Mouse (Mus musculus): ENCODE measurements at regions not wholly inside any gene's neighbourhood (a gene's known extent, or its start where the extent isn't known, plus 50 kb on each side); places are given as distances from the start of the nearest gene placed in this dataset.

DNA sequence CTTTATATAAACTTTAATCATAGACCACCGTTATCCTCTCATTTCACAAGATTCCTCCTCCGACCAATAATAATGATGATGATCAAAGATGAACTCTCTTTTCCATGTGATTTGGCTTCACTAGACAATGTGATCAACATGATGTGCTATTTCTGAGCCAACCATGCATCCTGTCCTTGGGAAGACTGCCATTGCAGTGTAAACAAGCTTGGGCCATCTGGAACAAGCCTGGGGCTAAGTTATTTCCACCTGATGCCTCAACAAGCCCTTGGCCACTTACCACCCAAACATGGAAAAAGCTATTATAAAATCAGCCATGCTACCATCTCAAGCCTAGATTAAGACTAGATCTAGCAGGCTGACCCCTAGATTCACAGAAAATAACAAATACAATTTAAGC lies 542.9 kb downstream of the Gm9195 start:
- ChIA-PET POLR2A (no interaction called here), CTCF (no interaction called here)

DNA sequence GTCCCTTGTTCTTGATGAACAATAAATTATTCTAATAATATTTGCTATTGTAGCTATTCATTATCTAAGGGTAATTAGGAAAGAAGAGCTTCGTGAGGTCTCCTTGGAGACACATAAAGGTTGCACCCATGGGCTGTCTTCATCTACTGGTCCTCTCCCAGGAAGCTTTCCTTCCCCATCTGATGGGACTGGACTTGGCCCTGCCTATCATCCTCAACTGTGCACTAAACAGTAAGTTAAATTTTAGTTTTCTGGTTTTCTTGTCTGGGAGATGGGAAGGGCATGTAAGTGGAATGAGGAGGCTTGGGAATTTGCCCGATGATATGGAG lies 554.5 kb downstream of the Gm9195 start:
- POLR2A ChIA-PET, result no interaction called here
- CTCF ChIA-PET, result no interaction called here

DNA sequence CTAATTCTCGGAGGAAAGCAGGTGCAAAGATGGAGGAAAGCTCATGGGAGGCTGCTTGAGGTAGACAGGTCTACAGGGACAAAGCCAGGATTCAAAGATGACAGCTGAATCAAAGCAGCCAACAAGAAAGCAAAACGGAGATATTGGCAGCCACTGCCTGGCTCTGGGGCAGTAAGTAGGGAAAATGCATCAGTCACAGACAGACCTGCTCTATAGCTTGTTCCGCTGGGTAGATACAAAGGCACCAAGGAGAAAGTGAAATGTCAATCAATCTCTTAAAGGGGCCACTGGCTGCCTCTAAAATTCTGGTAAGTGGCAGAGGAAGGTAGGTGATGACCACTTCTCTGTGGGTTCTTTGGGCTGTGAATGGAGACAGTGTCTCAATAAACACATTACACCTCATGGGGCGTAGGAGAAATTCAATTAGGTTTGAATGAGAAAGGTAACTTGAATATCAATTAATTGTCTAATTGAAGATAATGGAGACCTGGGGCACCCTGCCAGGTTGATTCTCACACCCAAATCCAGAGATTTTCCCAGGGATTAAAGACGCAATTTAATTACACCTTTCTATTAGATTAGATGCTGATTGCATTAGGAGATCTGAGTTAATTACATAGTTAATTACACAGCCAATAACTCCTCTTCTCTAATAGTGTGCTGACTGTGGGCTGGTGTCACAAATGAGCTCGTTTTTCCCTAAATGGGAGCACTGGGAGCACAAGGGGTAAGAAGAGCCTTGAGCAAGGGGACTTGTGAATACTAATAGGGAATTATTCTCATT lies 555.1 kb downstream of the Gm9195 start:
- CTCF ChIA-PET, result no interaction called here
- POLR2A ChIA-PET, result no interaction called here

DNA sequence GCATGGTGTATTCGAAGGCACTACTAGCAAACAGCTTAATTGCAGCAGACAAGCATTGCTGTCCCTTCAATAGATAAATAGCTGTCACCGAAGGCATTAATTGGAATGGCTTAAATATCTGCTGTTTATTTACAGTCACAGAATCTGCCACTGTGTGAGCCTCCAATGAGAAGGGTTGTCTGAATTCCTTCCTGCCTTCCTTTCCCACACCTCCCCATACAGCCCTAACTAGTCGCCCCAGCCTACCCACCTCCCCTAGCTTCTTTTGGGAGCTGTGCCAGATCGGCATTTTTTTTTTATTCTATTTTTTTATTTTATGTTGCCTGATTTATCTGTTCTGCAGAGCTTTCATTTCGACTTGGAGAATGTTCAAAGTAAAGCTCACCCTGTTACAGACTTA lies 575.7 kb downstream of the Gm9195 start:
- ChIA-PET CTCF (interaction anchor here in 1 of 4 experiments (0.6 kb wide), 2 partner anchors 457 to 1191 kb away, joined by 3 read pairs; no protein-coding TSS in a partner anchor), POLR2A (interaction anchor here in 1 of 4 experiments (0.7 kb wide), 1 partner anchor 376 kb away, joined by 3 read pairs; no protein-coding TSS in a partner anchor)

DNA sequence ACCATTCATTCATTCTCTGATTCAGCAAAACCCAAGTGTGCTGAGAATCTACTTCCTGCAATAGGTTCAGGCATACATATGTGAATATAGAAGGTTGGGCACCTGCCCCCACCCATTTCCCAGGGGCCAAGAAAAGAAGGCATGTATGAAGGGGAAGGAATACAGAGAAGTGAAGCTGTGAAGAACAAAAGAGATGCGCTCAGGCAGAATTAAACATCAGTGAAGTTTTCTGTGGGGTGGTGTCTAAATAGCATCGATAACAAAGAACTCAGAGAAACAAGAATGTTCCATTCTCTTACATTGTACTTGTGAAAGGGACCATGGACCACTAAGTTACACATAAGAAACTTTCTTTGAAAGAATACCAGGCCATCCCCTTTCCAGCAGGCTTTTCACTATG lies 580.7 kb downstream of the Gm9195 start:
- ChIA-PET CTCF (no interaction called here), POLR2A (no interaction called here)

DNA sequence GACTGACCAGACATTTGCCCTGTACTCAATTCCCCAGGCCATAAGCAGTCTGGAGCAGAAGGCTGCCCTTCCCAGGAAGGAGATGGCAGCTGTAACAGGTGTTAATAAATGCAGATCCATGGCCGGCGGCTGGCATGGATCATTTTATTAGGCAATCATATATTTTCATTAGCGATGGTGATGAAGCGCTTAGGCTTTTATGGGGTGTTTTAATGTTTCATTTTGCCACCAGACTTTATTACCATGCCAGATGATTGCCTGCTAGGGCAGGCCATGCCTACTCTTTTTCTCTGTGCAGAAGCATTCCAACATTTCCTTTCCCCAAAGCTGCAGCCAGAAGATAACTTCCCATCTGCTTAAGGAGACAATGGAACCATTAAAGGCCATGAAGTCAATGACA lies 596.2 kb downstream of the Gm9195 start:
- CTCF ChIA-PET, result no interaction called here

DNA sequence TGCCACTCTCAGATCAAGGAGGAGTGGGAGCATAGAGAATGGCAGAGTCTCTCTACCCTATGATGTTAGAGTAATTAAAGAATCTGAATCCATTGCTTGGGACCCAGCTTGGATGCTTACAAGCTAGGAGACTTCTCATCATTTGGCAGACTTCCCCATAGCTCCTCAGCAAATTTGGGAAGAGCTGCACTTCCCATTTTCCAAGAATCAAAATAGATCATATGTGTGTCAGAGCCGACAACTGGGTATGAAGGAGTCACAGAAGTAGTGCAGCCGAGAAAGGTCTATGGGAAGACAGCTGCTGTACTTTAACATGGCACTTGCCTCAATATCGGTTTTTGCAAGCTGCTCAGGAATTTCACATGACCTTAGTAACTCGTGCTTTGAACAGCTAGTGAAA lies 596.8 kb downstream of the Gm9195 start:
- CTCF ChIA-PET, result no interaction called here
- POLR2A ChIA-PET, result no interaction called here

More for the DNA sequence above, 596.2 kb downstream of the Gm9195 start:
- POLR2A ChIA-PET, result no interaction called here

DNA sequence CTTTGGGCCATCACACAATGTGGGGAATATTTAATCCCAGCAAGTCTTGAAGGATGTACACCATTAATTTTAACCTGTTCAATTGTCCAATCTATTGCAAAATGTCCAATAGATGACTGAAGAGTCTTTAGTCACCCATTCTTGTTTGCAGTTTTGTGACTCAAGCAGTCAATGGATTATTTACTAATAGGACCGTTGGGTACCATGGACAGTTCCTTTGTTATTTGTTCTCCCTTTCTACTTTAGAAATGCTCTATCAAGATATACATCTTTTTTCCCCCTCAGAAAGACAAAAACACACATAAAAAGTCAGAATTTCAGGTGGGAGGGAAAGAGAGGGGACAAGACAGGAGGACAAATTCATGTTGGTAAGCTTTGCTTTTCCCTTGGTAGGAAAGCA lies 598.3 kb downstream of the Gm9195 start:
- ChIA-PET CTCF (interaction anchor here in 2 of 4 experiments (0.6 kb wide), 2 partner anchors 484 to 556 kb away, joined by 3 read pairs; no protein-coding TSS in a partner anchor), POLR2A (no interaction called here)

DNA sequence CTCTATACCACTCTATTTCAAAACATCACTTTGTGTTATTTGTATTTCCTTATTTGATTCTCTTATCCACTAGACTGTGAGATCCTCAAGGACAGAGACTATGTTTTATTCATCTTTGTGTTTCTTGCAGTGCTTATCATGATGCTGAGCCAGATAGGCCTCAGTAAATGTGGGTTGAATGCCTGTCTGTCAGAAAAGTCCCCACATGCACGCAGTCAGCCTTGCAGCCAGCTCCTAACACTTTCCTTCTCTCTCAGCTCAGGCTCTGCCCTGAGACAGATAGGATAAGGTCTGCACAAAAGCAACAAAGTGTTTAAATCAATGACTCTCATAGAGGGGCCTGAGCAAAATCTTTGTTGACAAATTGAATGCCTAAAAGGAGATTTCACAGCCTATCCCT lies 600.0 kb downstream of the Gm9195 start:
- ChIA-PET POLR2A (no interaction called here), CTCF (no interaction called here)

DNA sequence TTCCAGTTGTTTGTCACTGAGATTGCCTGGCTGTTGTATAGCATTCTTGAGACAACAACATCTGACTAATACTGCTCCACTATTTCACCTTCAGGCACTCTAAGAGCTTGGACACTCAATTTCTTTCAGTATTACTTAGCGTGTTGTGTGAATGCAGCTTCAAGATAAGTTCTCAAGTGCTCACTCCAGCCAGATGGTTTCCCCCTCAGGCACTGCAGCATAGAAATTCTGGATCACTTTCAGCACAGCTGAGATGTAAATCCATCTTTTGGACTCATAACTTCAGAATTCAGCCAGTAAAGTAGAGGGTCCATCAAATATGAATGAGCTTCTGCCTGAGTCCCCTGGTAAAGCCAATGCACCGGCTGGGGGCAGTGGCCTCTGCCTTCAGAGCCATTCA lies 608.8 kb downstream of the Gm9195 start:
- ChIA-PET POLR2A (no interaction called here), CTCF (no interaction called here)

DNA sequence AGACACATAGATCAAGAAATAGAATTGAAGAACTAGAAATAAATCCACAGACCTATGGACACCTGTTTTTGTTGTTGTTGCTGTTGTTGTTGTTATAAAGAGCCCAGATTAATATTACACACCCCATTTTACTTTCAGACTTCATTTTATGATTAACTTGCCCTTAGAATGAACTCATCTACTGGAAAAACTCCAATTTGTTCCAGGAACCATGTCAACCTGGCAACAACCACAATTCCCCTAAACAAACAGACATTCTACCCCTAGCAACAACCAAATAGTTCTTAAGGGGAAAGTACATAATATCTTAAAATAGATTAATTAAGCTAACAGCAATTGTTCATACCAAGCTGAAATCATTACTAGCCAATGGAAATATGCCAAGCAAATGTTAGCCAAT lies 646.1 kb downstream of the Gm9195 start:
- ChIA-PET CTCF (no interaction called here), POLR2A (no interaction called here)

DNA sequence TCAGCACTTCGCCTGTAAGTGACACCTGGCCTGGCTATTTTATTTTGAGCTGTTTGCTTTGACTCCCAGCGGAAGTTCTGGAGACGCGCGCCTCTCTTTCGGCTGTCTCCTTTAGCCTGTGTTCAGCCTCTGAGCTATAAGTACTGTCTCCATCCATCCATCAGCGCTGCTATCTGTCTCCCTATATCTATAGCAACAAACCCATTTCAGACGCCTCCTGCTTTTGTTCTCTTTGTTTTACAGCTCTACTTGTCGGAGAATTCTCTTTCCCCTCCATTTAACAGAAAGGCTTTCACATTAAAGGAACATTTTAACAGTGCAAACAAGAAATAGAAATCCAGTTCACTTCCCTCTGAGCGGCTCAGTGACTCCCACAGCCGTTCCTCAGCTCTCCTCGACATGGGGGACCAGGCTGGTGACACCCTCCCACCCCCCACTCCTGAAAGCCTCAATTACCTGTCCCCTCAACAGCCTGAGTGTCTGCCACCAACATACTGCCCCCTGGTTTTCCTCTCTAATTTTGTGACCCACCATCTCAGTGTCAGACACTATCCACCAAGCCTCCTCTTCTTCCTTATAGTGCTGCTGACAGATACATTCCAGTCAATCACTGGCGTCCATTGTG lies 682.7 kb downstream of the Gm9195 start:
- CTCF ChIA-PET, result no interaction called here
- POLR2A ChIA-PET, result no interaction called here

DNA sequence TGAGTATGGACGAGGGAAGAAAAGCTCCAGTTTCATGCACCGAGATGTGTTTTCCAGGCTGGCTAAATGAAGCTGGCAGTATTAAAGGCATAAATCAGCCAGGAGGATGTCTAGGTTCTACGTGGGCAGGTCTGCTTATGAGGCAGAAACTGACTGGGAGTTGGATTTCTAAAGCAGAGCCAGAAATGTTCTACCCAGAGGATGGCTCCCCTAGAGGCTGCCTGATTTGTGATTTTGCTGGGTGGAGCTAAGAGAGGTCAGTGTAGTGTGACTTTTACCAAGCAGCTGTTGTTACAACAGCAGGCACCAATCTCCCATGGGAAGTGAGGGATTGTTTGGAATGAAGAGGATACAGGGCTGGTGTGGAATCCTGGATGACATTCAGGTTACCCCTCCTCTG lies 686.0 kb downstream of the Gm9195 start:
- CTCF ChIA-PET, result no interaction called here
- POLR2A ChIA-PET, result no interaction called here

DNA sequence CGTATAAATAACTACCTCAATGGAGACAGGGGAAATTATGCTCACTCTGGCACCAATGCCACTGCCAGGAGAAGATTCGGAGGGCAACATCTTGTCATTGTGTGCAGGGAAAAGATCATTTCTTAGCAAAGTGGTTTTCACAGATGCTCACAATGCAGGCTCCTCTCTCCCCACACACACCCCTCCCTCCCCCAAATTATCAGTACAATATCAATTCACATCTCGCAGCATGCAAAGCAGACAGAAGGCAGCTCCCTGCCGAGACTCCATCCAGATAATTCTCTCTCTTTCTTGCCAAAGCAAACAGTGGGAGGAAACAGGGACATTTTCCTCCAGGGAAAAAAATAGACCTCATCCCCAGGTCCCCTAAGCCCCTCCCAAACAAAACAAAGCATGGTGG lies 691.8 kb downstream of the Gm9195 start:
- ChIA-PET POLR2A (no interaction called here), CTCF (no interaction called here)

DNA sequence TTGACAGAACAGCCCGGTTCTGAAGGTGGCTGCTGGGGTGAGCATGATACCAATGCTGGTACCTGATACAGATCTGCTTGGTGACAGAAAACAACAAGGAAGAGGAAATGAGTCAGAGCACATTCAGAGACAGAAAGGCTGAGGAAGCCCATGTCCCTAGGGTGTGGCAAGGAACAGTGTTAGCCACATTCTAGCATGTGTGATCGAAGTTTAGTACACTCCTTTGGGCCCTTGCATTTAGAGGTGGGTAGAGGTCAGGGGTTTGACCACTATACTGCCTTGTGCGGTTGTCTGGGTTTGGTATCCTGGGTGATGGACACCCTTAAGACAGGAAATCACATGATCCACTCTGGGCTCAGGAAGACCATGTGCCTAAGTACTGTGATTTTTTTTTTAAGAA lies 695.9 kb downstream of the Gm9195 start:
- ChIA-PET POLR2A (no interaction called here), CTCF (no interaction called here)

DNA sequence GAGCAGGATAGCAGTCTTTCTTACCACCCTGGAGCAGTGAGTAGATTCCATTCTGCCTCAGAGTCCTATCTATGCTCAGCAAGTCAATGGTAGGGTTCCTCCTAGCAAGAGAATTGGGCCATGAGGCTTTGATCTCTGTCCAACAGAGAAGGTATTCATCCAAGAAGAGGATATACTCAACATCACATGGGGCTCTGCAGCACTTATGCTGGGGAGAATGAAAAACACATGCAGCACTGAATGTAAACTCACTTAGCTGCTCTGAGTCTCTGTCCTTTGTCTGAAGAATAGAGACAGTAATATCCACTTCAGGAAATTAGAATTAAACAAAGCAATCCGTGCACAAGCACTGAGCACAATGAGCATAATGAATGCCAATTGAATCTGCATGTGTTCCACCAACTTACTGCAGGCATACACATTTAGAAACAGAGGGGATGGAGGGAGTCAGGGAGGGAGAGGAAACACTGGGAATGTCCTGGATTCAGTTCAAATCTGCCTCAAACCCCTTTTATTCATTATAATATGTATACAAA lies 714.6 kb downstream of the Gm9195 start:
- POLR2A ChIA-PET, result no interaction called here
- CTCF ChIA-PET, result no interaction called here

DNA sequence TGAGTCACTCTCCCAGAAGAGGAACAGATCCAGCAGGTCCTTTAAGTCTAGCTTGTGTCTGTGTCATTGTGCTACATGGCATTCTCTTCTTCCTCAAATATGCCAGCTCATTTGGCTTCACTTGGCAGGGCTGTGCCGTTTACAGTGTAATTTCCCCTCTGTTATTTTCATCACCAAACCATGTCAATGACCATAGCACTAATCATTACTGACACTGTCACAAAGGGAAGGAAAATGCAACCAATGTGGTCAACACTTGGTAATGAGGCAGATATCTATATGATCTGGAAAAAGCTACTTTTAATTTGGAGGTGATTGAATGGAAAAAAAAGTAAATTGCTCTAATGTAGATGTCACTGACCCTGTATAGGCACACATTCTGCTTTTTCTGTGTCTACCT lies 724.8 kb downstream of the Gm9195 start:
- ChIA-PET CTCF (no interaction called here), POLR2A (no interaction called here)

DNA sequence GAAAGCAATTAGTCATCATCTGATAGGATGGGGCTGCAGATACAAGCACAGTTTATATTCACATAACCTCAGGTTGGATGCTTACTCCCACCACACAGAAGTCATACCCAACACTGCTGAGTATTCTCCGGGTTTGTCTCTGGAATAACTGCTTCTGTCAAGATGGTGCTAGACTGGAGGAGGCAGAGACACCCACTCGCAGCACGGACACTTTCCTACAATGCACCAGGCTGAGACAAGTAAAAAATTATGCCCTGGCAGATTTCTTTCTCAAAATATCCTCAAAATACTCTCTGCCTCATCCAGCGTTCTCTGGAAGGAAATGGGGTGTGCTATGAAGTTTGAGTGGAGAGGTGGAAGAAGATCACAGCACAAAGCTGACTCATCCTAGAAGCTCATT lies 763.1 kb downstream of the Gm9195 start:
- CTCF ChIA-PET, result no interaction called here
- POLR2A ChIA-PET, result no interaction called here

DNA sequence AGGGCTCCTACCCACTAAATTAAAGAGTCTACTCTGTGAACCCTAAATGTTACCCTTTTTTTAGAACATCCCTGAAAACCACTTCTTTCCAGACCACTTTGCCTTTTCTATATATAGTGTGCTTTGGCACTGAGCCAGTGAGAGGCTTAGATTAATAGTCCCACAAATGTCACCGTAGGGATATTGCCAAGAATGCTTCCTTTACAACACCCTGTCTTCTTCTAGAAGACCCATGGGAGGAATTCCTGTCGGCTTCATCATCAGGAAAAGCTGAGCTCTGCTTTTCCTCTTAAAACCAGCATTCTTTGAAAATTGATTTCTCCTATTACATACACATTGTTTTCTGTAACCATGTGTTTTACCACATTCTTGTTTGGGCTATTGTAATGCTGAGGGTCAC lies 768.1 kb downstream of the Gm9195 start:
- CTCF ChIA-PET, result no interaction called here
- POLR2A ChIA-PET, result no interaction called here

DNA sequence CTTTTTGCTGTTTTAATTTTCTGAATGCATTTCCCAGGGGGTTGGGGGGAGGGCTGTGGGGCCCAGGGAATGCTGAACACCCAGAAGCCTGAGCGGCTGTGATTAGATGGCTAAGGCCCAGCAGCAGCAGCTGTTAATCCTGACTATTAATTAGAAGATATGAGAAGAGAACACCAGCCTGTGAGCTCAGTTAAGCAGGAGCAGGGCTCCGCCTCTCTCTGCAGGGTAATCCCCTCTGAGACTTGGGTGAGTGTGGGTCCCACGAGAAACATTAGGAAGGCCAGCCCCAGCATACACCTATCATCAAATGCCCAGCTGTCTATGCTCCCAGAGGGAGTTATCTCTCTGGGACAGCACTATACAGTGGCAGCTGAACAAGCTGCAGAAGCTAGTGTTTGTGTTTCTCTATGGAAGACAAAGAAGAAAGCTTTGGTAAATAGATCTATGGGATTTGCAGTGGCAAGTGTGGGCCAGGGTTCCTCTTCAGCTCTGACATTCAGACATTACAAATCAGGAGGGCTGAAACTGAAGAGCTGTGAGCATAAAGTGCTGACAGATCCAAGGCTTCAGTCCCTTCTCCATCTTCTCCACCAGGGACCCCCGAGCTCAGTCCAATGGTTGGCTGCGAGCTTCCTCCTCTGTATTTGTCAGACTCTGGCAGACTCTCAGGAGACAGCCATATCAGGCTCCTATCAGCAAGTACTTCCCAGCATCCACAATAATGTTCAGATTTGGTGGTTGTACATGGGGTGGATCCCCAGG lies 781.9 kb downstream of the Gm9195 start:
- POLR2A ChIA-PET, result no interaction called here
- CTCF ChIA-PET, result no interaction called here

DNA sequence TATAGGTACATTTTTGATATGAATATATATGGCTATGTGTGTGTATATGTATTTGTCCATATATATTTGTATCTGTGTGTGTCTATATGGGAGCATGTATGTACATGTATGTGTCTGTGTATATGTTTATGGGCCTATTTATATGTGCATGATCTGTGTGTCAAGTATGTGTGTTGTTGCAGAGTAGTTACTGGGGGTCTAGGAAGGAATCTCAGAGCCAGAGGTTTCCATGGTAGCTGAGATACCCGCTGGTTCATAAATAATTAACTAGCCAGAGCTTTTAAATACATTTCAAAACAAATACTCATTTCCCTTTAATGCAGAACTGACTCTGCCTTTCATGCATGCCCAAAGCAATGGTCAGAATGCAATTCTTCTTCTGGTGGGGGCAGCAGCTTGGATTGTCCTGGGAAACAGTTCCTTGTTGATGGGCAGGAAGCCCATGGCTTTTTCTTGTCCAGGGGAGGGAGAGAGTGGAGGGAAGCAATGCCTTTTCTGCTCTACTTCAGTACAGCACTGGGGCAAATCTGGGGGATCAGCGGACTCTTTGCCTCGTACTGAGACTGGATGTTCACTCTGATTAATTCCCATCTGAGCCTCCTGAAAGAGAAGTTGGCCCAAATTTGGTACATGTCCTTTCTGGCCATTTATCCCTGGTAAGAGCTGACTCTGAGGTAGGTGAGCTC lies 798.7 kb downstream of the Gm9195 start:
- ChIA-PET CTCF (no interaction called here), POLR2A (no interaction called here)
